Mouse (Mus musculus): ENCODE data around the gene Nr5a1.

DNA sequence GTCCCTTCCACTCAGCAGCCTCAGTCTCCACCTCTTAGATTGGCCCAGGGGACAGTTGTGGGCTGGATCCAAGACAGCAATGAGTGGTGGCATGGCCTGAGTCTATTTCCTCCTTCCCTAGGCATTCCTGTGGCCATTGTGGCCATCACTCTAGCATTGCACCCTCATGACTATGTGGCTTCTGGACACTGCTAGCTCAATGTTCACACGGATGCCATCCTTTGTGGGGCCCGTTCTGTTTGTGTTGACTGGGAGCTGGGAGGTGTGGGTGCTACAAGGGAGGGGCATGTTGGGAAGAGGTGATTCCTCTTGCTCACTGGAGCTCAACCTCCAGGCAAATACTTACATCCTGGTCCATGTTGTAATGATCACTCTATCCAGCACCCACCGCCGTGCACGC is 32.1 kb downstream of the Nr5a1 start:
- TF ChIP-seq CTCF (conservative IDR thresholded peaks at IDR 0.05; ENCODE audit: low read length) (no peak), POU5F1 (IDR thresholded peaks at IDR 0.05; ENCODE audit: borderline replicate concordance, low read length) (no peak)

All from E14TG2a.4 (cell line).